In the genomic region with DNA sequence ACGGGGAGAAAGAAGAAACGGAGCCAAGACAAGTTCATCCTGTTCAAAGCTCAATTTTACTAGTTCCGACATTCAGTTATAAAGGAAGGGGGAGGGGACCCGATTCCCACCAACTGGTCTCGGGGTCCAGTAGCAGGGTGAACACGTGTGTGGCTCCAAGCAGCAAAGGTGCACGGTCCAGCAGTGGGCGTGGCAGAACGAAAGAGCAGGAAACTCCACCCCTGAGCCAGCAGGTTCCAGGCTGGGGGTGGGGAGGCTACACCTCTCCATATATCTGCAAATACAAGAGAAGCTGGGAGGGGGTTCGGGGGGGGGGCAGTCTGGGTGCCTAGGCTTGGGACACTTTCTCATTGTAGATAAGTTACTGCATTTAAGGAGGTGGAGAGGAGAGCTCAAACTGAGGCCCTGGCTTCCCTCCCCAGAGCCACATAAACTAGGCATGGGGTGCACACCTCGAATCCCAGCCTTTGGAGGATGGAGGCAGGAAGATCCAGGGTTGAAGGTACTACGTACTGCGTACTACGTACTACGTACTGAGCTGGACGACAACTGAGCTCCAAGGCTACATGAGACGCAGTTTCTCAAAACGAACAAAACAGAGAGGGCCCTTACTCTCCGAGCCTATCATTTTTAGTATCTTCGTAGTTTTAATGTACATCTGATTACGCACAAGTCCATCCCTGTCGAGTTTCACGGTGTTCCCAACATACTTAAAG, we compare ENCODE assay signal across 7 mouse cellular contexts. TPM values are rescaled to one million over a fixed set of nuclear protein-coding genes. Genes with fewer than 3 reads are reported as not detected.
DNase-seq lines count a peak whose midpoint lies in the region; ATAC-seq and TF ChIP-seq lines count a peak whose summit lies in the region.

No protein-coding gene starts in this region.

- TF ChIP-seq POLR2A in CH12.LX (IDR thresholded peaks at IDR 0.05; ENCODE audit: low read depth, low read length), result no peak

- TF ChIP-seq RAD21 in CH12.LX (IDR thresholded peaks at IDR 0.05; ENCODE audit: low read depth, low read length), result no peak

- H3K4me3 ChIP-seq in CH12.LX (replicated peaks in 1 of 3; ENCODE audit: low read depth in 2 of 3, low read length in 2 of 3, poor library complexity in 1 of 3), result no peak overlapping the region
- H3K4me3 ChIP-seq in ES-E14 (ENCODE audit: insufficient read depth in 1 of 2, low read depth in 1 of 2, low read length in 2 of 2, poor library complexity in 1 of 2, severe bottlenecking in 1 of 2), result peak overlapping the region in 1 of 2 experiments; percentile 42; a peak in 1 of 4 replicates
- H3K4me3 ChIP-seq in hindbrain, embryonic 15.5 days, result peak overlapping the region; percentile 22

- DNase-seq in CH12.LX (ENCODE audit: extremely low read depth) (no peak), ES-E14 (ENCODE audit: low read depth, low spot score) (no peak), liver (peak; percentile 27)
- no peak for DNase-seq in retina, embryonic 14.5 days (ENCODE audit: low spot score)
- no peak for DNase-seq in frontal cortex, postnatal 25 days (ENCODE audit: low spot score in 2 of 2)
- DNase-seq in ovary, adult 18-20 months (ENCODE audit: low spot score), result no peak

- H3K27me3 ChIP-seq in CH12.LX (replicated peaks), result peaks cover 48% of the 10 kb centered on the region
- peaks cover 9% of the 10 kb centered on the region; the same call in 1 of the 2 replicates for H3K27me3 ChIP-seq in hindbrain, embryonic 15.5 days

- no peak for TF ChIP-seq CTCF in CH12.LX (conservative IDR thresholded peaks at IDR 0.05 in 1 of 2, IDR thresholded peaks at IDR 0.05 in 1 of 2; ENCODE audit: low read depth in 2 of 2, low read length in 2 of 2)

- peak overlapping the region; percentile 64 for H3K4me2 ChIP-seq in CH12.LX (ENCODE audit: insufficient read depth, low read depth, poor library complexity, severe bottlenecking)
- H3K4me2 ChIP-seq in hindbrain, embryonic 15.5 days, result peak overlapping the region; percentile 49

- TF ChIP-seq EP300 in CH12.LX (IDR thresholded peaks at IDR 0.05; ENCODE audit: low read length), result no peak

- WGBS in hindbrain, embryonic 15.5 days, result 3% methylated on average over 23 of the region's 23 CpGs

- H3K27ac ChIP-seq in CH12.LX (ENCODE audit: insufficient read depth, low read depth) (no peak overlapping the region), ES-E14 (ENCODE audit: insufficient read depth, low read depth, low read length, poor library complexity, severe bottlenecking) (peak overlapping the region; percentile 45; the same call in 1 of the 2 replicates)
- no peak overlapping the region for H3K27ac ChIP-seq in hindbrain, embryonic 15.5 days (replicated peaks)

- dilution Hi-C loops in CH12.LX (cut with MboI; ENCODE audit: extremely low pct_ligation_motif_present, extremely low pct_unique_long_range_greater_than_20kb, low sequenced_read_pairs), result no loop called here

- H3K4me1 ChIP-seq in CH12.LX (ENCODE audit: control insufficient read depth in 1 of 2, insufficient read depth in 2 of 2) (peaks cover 3% of the 10 kb centered on the region in 2 experiments; a peak in 1 of 4 replicates), ES-E14 (ENCODE audit: control insufficient read depth in 2 of 2, insufficient read depth in 2 of 2, low read length in 2 of 2, poor library complexity in 1 of 2) (peaks cover 2 to 10% of the 10 kb centered on the region in 2 experiments; a peak in 2 of 4 replicates)
- peaks cover 11% of the 10 kb centered on the region for H3K4me1 ChIP-seq in hindbrain, embryonic 15.5 days (replicated peaks)

- H3K79me2 ChIP-seq in CH12.LX (replicated peaks; ENCODE audit: control insufficient read depth, extremely low read depth, insufficient read depth, poor library complexity, severe bottlenecking), result no peaks in the 10 kb centered on the region

- ATAC-seq in hindbrain, embryonic 15.5 days (ENCODE audit: low FRiP score, low read depth), result 0 out of 2 replicates have a peak, but pooled peaks have one; percentile 30

- no peak overlapping the region for H3K9ac ChIP-seq in CH12.LX (ENCODE audit: insufficient read depth, low read depth)
- H3K9ac ChIP-seq in ES-E14 (ENCODE audit: insufficient read depth, low read depth, low read length, poor library complexity, severe bottlenecking), result no peak overlapping the region
- no peak overlapping the region for H3K9ac ChIP-seq in hindbrain, embryonic 15.5 days

- in situ Hi-C loops in CH12.LX (cut with MboI; ENCODE audit: low pct_ligation_motif_present, low pct_unique_long_range_greater_than_20kb, low sequenced_read_pairs) (no loop called here), ES-E14 (cut with MboI; ENCODE audit: low sequenced_read_pairs in 2 of 2, unreplicated experiment in 2 of 2) (loop anchor here in 1 of 2 experiments (25.0 kb wide), 1 partner anchor 106 kb away; no protein-coding TSS in a partner anchor)

- H3K9me3 ChIP-seq in CH12.LX (replicated peaks; ENCODE audit: low read length) (peaks cover 8% of the 10 kb centered on the region), ES-E14 (ENCODE audit: control insufficient read depth, insufficient read depth, low read depth, low read length) (no peaks in the 10 kb centered on the region)
- H3K9me3 ChIP-seq in hindbrain, embryonic 15.5 days, result no peaks in the 10 kb centered on the region

- no peaks in the 10 kb centered on the region for H3K36me3 ChIP-seq in CH12.LX (replicated peaks in 1 of 2; ENCODE audit: control insufficient read depth in 1 of 2, insufficient read depth in 1 of 2, low read length in 1 of 2)
- no peaks in the 10 kb centered on the region; the same call in 1 of the 2 replicates for H3K36me3 ChIP-seq in ES-E14 (ENCODE audit: control insufficient read depth, insufficient read depth, low read length, poor library complexity, severe bottlenecking)
- no peaks in the 10 kb centered on the region for H3K36me3 ChIP-seq in hindbrain, embryonic 15.5 days

TF ChIP-seq in CH12.LX, 34 proteins besides CTCF, POLR2A, EP300 and RAD21:
- peak; percentile 29; the same call in 1 of the 2 replicates for TF ChIP-seq MXI1 (IDR thresholded peaks at IDR 0.05; ENCODE audit: low read depth, low read length)
- no peak for TF ChIP-seq JUND (conservative IDR thresholded peaks at IDR 0.05; ENCODE audit: low read depth, low read length)
TF ChIP-seq in CH12.LX: peak in this region for 1.

TF ChIP-seq in ES-E14, 5 proteins besides CTCF, POLR2A, EP300 and RAD21:
- no peak for TF ChIP-seq MAFK (IDR thresholded peaks at IDR 0.05; ENCODE audit: insufficient read depth, low read depth, low read length)
- TF ChIP-seq ZC3H11A (IDR thresholded peaks at IDR 0.05; ENCODE audit: borderline replicate concordance, low read depth, low read length), result no peak
- no peak for TF ChIP-seq ZNF384 (IDR thresholded peaks at IDR 0.05; ENCODE audit: low read depth, low read length)
- no peak for TF ChIP-seq HCFC1 (IDR thresholded peaks at IDR 0.05; ENCODE audit: borderline replicate concordance, insufficient read depth, low read length)
- TF ChIP-seq CHD2 (IDR thresholded peaks at IDR 0.05; ENCODE audit: low read depth, low read length), result no peak

RNA-seq across cellular contexts. Expression of gene Mgat5b, which starts 12.8 kb away (rescaled TPM):
- total RNA-seq in CH12.LX (2012; rRNA removed) (not detected in 2 replicates), CH12.LX (2014; rRNA removed) (not detected in 2 replicates), ES-E14 (2012; rRNA removed) (7.1 and 10.1 TPM in 2 replicates)
- not detected in 2 replicates for polyA plus RNA-seq in CH12.LX (2012; ENCODE audit: insufficient read length, low read depth)
- polyA plus RNA-seq in hindbrain, embryonic 15.5 days (2015; fragmentation: Nextera tagmentation; extraction: Ambion mirVana), result 25.3 and 31.0 TPM in 2 replicates

RNA-seq across cellular contexts. Expression of gene Srsf2, which starts 53.0 kb away (rescaled TPM):
- total RNA-seq in CH12.LX (2012; rRNA removed) (298 and 478 TPM in 2 replicates), CH12.LX (2014; rRNA removed) (443 and 471 TPM in 2 replicates), ES-E14 (2012; rRNA removed) (361 and 367 TPM in 2 replicates)
- 1,116 and 1,224 TPM in 2 replicates for polyA plus RNA-seq in CH12.LX (2012; ENCODE audit: insufficient read length, low read depth)
- polyA plus RNA-seq in hindbrain, embryonic 15.5 days (2015; fragmentation: Nextera tagmentation; extraction: Ambion mirVana), result 535 and 549 TPM in 2 replicates

RNA-seq across cellular contexts. Expression of gene Mfsd11, which starts 53.7 kb away (rescaled TPM):
- 13.2 and 16.0 TPM in 2 replicates for total RNA-seq in CH12.LX (2012; rRNA removed)
- total RNA-seq in CH12.LX (2014; rRNA removed), result 3.7 and 4.1 TPM in 2 replicates
- 15.4 and 17.7 TPM in 2 replicates for polyA plus RNA-seq in CH12.LX (2012; ENCODE audit: insufficient read length, low read depth)
- total RNA-seq in ES-E14 (2012; rRNA removed), result 21.5 and 26.5 TPM in 2 replicates
- 52.6 and 56.3 TPM in 2 replicates for polyA plus RNA-seq in hindbrain, embryonic 15.5 days (2015; fragmentation: Nextera tagmentation; extraction: Ambion mirVana)
